15 mouse cellular contexts compared by ENCODE assay signal in the genomic region with DNA sequence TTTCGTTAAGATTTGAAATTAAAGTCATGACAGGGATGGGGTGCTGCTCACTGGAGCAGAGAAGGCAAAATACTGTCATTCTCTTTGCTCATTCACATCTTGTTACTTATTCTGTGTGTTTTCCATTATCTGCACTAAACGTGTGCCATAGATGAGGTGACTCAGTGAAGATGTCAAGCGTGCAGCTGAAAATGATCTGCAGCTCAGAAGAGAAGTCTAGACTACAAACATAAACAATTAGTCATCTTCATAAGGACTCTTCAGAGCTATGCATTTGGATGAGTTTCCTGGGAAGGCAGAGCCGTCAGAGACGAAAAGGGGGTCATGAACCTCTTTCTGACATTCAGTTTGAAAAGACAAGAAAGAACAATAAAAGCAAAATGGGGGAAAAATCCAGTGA.
"Had no signal": no experiment of that assay in that cellular context is flagged by ENCODE, and none has a peak within 500 bp of the region (broad histone marks: within the 10 kb centered on the region; RNA-seq: fewer than 3 reads in every experiment).

No protein-coding gene starts in this region.

- H3K9me3 ChIP-seq: limb, embryonic 10.5 days; liver, embryonic 15.5 days; megakaryocyte, embryonic 14.5 days; midbrain, embryonic 15.5 days; neural tube, embryonic 12.5 days had no signal

- H3K4me1 ChIP-seq: limb, embryonic 10.5 days; liver, embryonic 15.5 days; midbrain, embryonic 15.5 days; neural tube, embryonic 12.5 days had no signal

- ATAC-seq: midbrain, embryonic 15.5 days had no signal

- H3K9ac ChIP-seq: liver, embryonic 15.5 days; midbrain, embryonic 15.5 days; neural tube, embryonic 12.5 days had no signal

- H3K27me3 ChIP-seq: liver, embryonic 15.5 days; megakaryocyte, embryonic 14.5 days; midbrain, embryonic 15.5 days; neural tube, embryonic 12.5 days had no signal

- H3K27ac ChIP-seq: layer of hippocampus, adult 2 months; limb, embryonic 10.5 days; liver, embryonic 15.5 days; macrophage; midbrain, embryonic 15.5 days; neural tube, embryonic 12.5 days had no signal

- H3K4me3 ChIP-seq: layer of hippocampus, adult 2 months; limb, embryonic 10.5 days; liver, embryonic 15.5 days; megakaryocyte, embryonic 14.5 days; midbrain, embryonic 15.5 days; neural tube, embryonic 12.5 days had no signal

- DNase-seq: kidney, adult 18-20 months; kidney, postnatal 10 days; kidney, postnatal 4 days; lung, adult 2 months; thymus, adult 18-20 months; thymus, postnatal 14 days had no signal

- H3K36me3 ChIP-seq: limb, embryonic 10.5 days; liver, embryonic 15.5 days; midbrain, embryonic 15.5 days; neural tube, embryonic 12.5 days had no signal

- H3K4me2 ChIP-seq: liver, embryonic 11.5 days; liver, embryonic 15.5 days; midbrain, embryonic 11.5 days; midbrain, embryonic 15.5 days; neural tube, embryonic 12.5 days had no signal
